8 mouse cellular contexts compared by ENCODE assay signal in the genomic region with DNA sequence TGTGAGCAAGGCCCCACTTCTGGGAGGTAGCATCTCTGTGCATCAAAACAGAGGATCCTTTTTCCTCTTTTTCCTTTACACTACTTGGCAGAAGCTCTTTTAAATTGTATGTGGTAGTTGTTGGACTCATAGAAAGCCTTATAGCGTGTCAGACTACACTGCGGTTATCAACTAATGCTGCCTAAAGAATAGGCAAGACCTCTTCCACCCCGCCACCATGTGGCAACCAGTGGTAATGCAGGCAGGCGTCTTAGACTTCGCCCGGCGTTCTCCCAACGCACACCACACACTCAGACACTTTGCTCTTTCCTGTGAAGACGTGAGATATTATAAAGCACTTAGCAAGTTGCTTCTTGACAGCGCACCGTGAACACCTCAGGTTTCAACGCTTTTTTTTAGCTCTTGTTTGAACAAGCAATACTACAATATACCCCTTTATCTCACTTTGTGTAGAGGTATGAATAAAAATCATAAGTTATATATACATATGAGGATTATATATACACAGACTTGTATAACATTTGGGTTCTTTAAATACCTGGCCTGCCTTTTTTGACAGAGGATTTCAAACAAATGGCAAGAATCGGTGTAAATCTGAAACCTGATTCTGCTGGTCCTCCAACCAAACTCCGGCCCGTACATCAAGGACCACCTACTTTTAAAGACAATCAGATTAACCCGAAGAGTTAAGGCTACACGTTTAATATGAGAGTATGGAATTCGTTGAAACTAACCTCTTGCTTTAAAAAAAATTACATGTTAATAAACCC. TPM values are rescaled to one million over a fixed set of nuclear protein-coding genes. Genes with fewer than 3 reads are reported as not detected.
A peak's percentile ranks its signal among the peaks of the same experiment; 100 is the strongest.
DNase-seq lines count a peak whose midpoint lies in the region.

No protein-coding gene starts in this region.

- H3K27me3 ChIP-seq in midbrain, embryonic 10.5 days (ENCODE audit: low read depth, poor library complexity, severe bottlenecking): peaks cover 21% of the 10 kb centered on the region

- WGBS in midbrain, embryonic 10.5 days: 16% methylated on average over 18 of the region's 18 CpGs

- peaks cover 18% of the 10 kb centered on the region for H3K4me1 ChIP-seq in midbrain, embryonic 10.5 days

- peak; percentile 81 for DNase-seq in T-cell, adult 2 months (ENCODE audit: low spot score)
- DNase-seq in cerebellum, postnatal 14 days: peak; percentile 95 to 98
- DNase-seq in frontal cortex, postnatal 36 days (ENCODE audit: low spot score in 2 of 2): peak; percentile 91 to 93
- DNase-seq in hindlimb bud, embryonic 11.5 days (ENCODE audit: extremely low spot score, low read depth, low spot score): peak; percentile 76
- DNase-seq in left cerebral cortex, postnatal 10 days (ENCODE audit: extremely low spot score in 1 of 2, low spot score in 2 of 2): peak; percentile 86 to 91
- DNase-seq in midbrain, embryonic 10.5 days (ENCODE audit: low spot score): peak; percentile 89
- DNase-seq in right cerebral cortex, postnatal 36 days (ENCODE audit: low spot score in 2 of 2): peak; percentile 76 to 80
- peak; percentile 66 to 94 for DNase-seq in urinary bladder, postnatal 4 days (ENCODE audit: low spot score in 2 of 2)

- no peak overlapping the region for H3K4me3 ChIP-seq in midbrain, embryonic 10.5 days

- no peaks in the 10 kb centered on the region for H3K36me3 ChIP-seq in midbrain, embryonic 10.5 days

- H3K27ac ChIP-seq in midbrain, embryonic 10.5 days (replicated peaks): no peak overlapping the region

- intact Hi-C loops in left cerebral cortex, postnatal 10 days (cut with DNase I): loop anchor here (1.0 to 10.0 kb wide), 5 partner anchors 96 to 489 kb away; a partner anchor contains a TSS

- H3K9me3 ChIP-seq in midbrain, embryonic 10.5 days (replicated peaks): no peaks in the 10 kb centered on the region

RNA-seq across cellular contexts. Expression of a gene that starts 23.5 kb away (rescaled TPM):
- not detected for total RNA-seq in left cerebral cortex, postnatal 10 days (2021)
- 0.31 and 0.55 TPM in 2 replicates for polyA plus RNA-seq in midbrain, embryonic 10.5 days (2016; fragmentation: Nextera tagmentation; extraction: Ambion mirVana)

RNA-seq across cellular contexts. Expression of a gene that starts 25.8 kb away (rescaled TPM):
- under 1 TPM; 0.45 to 0.54 TPM for total RNA-seq in left cerebral cortex, postnatal 10 days (2021)
- polyA plus RNA-seq in midbrain, embryonic 10.5 days (2016; fragmentation: Nextera tagmentation; extraction: Ambion mirVana): 2.7 and 3.5 TPM in 2 replicates
